Mouse (Mus musculus) heart, embryonic 10.5 days (tissue): Measurements from ENCODE around the gene 4931409K22Rik. TPM values are rescaled to one million over a fixed set of nuclear protein-coding genes. Genes with fewer than 3 reads are reported as not detected.

ENCODE experiments used
- DNase-seq: peaks from one replicate; pipeline ENCODE4 v3.0.0-alpha.2; 2017; ENCODE audit warnings: low spot score
- H3K27ac ChIP-seq: fragments of 300-500 bp; sonication (generic); 2 replicates; pipeline ENCODE4 v1.5.1; 2016; ENCODE audit warnings: mild to moderate bottlenecking
- H3K27me3 ChIP-seq: fragments of 300-500 bp; sonication (generic); 2 replicates; pipeline ENCODE4 v1.6.1; 2016; ENCODE audit warnings: mild to moderate bottlenecking; ENCODE audit not compliant: poor library complexity, insufficient read depth, severe bottlenecking
- H3K36me3 ChIP-seq: fragments of 300-500 bp; sonication (generic); 2 replicates; pipeline ENCODE4 v1.6.1; 2016; ENCODE audit warnings: mild to moderate bottlenecking, moderate library complexity
- H3K4me1 ChIP-seq: fragments of 300-500 bp; sonication (generic); 2 replicates; pipeline ENCODE4 v1.6.1; 2016; ENCODE audit warnings: mild to moderate bottlenecking
- H3K4me3 ChIP-seq: fragments of 300-500 bp; sonication (generic); 2 replicates; pipeline ENCODE4 v1.5.1; 2016; ENCODE audit warnings: mild to moderate bottlenecking, moderate library complexity
- H3K9me3 ChIP-seq: fragments of 300-500 bp; sonication (generic); 2 replicates; pipeline ENCODE4 v1.6.1; 2016; ENCODE audit warnings: mild to moderate bottlenecking, moderate library complexity
- WGBS: fragments of 180-500 bp; shearing (Covaris S2); methylation state at CpG from one replicate; pipeline ENCODE4 v1.1.7; 2016; 5-methylcytosine and 5-hydroxymethylcytosine counted together
- polyA plus RNA-seq: library from polyadenylated mRNA; unstranded; fragments of >200 nt; fragmentation: Nextera tagmentation; extraction: Ambion mirVana; gene quantifications from 2 replicates; pipeline ENCODE4 v1.2.1, GENCODE M21; 2016

Gene 4931409K22Rik
- polyA plus RNA-seq: 0.06 and 0.09 TPM in 2 replicates

- 65% methylated on average over 2 of the region's 2 CpGs for WGBS
- Histone ChIP-seq H3K4me1 (peaks cover 2% of the 10 kb centered on the region), H3K36me3 (no peaks in the 10 kb centered on the region)
These were observed at the start of gene 4931409K22Rik for GRCm38 (mm10) chr5:24556709-24557108. TSS of gene 4931409K22Rik (minus strand) at chr5:24556809.

GRCm38 (mm10) chr5:24605980-24606665 is 49.5 kb upstream of the 4931409K22Rik start:
- H3K4me3 ChIP-seq: peak overlapping the region; percentile 83
- WGBS: 29% methylated on average over 14 of the region's 14 CpGs
- peak overlapping the region; percentile 99 for H3K27ac ChIP-seq
- no peaks in the 10 kb centered on the region for H3K36me3 ChIP-seq
- DNase-seq: no peak
- peaks cover 4% of the 10 kb centered on the region; the same call in 1 of the 2 replicates for H3K27me3 ChIP-seq
- H3K4me1 ChIP-seq: peaks cover 85% of the 10 kb centered on the region
- H3K9me3 ChIP-seq: no peaks in the 10 kb centered on the region

More at GRCm38 (mm10) chr5:24556709-24557108, at the start of gene 4931409K22Rik:
- no peak for DNase-seq
- Histone ChIP-seq H3K9me3 (no peaks in the 10 kb centered on the region), H3K4me3 (no peak within 1 kb of the TSS), H3K27me3 (peaks cover 18% of the 10 kb centered on the region), H3K27ac (no peak within 1 kb of the TSS)

- peaks cover 9% of the 10 kb centered on the region; the same call in 1 of the 2 replicates for H3K27me3 ChIP-seq
- no peaks in the 10 kb centered on the region for H3K36me3 ChIP-seq
- no peaks in the 10 kb centered on the region for H3K9me3 ChIP-seq
- peak overlapping the region; percentile 83 for H3K4me3 ChIP-seq
- peaks cover 91% of the 10 kb centered on the region for H3K4me1 ChIP-seq
- DNase-seq: no peak
- peak overlapping the region; percentile 99 for H3K27ac ChIP-seq
- 15% methylated on average over 6 of the region's 6 CpGs for WGBS
These were observed 48.8 kb upstream of the 4931409K22Rik start for GRCm38 (mm10) chr5:24605321-24605979.

DNA sequence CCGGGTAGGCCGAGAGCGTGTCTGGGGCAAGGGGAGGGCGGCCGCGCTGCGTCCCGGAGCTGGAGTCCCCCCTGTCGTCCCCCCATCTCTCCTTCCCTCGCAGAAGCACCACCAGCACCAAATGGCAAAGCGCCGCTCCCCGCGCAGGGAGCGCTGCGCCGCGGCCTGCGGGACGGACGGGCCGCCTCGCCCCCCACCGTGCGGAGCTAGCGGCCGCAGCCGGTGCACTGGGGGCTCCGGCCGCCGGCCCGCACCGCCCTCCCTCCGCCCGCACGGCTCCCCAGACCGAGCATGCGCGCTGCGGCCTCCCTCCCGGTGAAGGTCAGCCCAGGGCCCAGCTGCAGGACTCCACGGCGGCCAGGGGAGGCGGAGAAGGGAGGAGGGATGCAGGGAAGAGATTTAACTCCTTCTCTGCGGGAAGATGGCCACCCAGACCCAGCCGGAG is 48.1 kb upstream of the 4931409K22Rik start:
- Histone ChIP-seq H3K27me3 (peaks cover 15% of the 10 kb centered on the region; the same call in 1 of the 2 replicates), H3K9me3 (no peaks in the 10 kb centered on the region), H3K4me1 (peaks cover 94% of the 10 kb centered on the region), H3K36me3 (no peaks in the 10 kb centered on the region), H3K27ac (peak overlapping the region; percentile 99), H3K4me3 (peak overlapping the region; percentile 83)
- peak; percentile 93 for DNase-seq
- under 1% methylated on average over 46 of the region's 46 CpGs for WGBS

- H3K27ac ChIP-seq: peak overlapping the region; percentile 99
- H3K4me1 ChIP-seq: peaks cover 94% of the 10 kb centered on the region
- H3K36me3 ChIP-seq: no peaks in the 10 kb centered on the region
- peak overlapping the region; percentile 83 for H3K4me3 ChIP-seq
- peaks cover 20% of the 10 kb centered on the region; the same call in 1 of the 2 replicates for H3K27me3 ChIP-seq
- no peaks in the 10 kb centered on the region for H3K9me3 ChIP-seq
- WGBS: 13% methylated on average over 12 of the region's 12 CpGs
- no peak for DNase-seq
These were observed 47.6 kb upstream of the 4931409K22Rik start for GRCm38 (mm10) chr5:24604080-24604655.

DNA sequence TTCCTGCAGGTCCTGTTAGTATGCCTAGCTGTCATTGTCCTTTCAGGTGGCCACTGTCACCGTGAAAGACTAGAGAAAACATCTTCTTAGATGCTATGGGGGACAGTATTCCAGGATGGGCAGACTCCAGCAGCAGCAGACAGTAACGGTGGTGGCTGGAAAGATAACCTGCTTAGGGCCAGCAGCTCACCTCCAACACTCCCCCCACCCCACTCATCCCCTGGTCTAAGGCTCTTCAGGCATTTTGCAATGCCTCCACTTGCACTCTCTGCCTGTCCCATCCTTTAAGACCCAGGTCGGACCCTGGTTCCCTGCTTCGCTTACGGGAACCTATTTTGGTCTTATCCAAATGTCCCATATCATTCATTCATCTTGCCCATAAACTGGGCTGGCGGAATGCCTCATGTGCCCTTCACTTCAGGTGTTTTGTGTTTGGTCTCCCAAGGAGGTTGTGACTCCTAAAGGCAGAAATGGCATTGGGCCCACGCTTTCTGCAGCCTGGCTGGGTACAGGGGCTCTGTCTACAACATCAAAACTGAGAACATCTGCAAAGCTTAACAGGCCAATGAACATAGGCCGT is 46.9 kb upstream of the 4931409K22Rik start:
- H3K27me3 ChIP-seq: peaks cover 26% of the 10 kb centered on the region; the same call in 1 of the 2 replicates
- WGBS: 49% methylated on average over 8 of the region's 8 CpGs
- peak overlapping the region; percentile 83 for H3K4me3 ChIP-seq
- H3K4me1 ChIP-seq: peaks cover 94% of the 10 kb centered on the region
- H3K27ac ChIP-seq: peak overlapping the region; percentile 99
- DNase-seq: no peak
- no peaks in the 10 kb centered on the region for H3K36me3 ChIP-seq
- H3K9me3 ChIP-seq: no peaks in the 10 kb centered on the region

DNA sequence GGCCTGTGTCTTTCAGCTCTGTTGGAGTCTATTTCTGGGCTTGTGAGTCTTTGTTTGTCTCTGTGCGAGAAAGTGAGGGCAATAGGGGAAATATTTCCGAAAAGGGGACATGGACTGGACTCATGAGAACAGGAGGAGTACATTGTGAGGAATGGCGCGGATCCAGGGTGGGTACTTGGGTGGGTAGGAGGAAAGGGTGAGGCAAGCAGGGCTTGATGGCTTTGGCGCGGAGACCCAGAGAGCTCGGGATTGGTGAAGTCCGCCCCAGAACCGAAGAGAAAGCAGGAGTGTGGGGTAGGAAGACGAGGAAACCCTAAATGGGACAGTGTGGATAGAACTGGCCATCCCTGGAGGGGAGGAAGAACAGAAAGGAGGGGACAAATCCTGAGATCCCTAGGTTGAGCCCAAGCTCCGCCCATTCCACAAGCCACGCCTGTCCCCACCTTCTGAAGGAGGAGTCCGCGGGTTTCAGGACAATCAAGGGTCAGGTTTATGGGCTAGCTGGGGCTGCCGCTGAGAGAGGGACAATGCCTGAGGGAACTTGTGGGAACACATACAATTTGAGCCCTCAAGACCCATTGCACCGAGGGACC is 46.2 kb upstream of the 4931409K22Rik start:
- Histone ChIP-seq H3K27me3 (peaks cover 29% of the 10 kb centered on the region; the same call in 1 of the 2 replicates), H3K27ac (peak overlapping the region; percentile 99), H3K4me3 (peak overlapping the region; percentile 83), H3K36me3 (no peaks in the 10 kb centered on the region), H3K9me3 (no peaks in the 10 kb centered on the region), H3K4me1 (peaks cover 94% of the 10 kb centered on the region)
- peak; percentile 87 for DNase-seq
- WGBS: under 1% methylated on average over 16 of the region's 16 CpGs

DNA sequence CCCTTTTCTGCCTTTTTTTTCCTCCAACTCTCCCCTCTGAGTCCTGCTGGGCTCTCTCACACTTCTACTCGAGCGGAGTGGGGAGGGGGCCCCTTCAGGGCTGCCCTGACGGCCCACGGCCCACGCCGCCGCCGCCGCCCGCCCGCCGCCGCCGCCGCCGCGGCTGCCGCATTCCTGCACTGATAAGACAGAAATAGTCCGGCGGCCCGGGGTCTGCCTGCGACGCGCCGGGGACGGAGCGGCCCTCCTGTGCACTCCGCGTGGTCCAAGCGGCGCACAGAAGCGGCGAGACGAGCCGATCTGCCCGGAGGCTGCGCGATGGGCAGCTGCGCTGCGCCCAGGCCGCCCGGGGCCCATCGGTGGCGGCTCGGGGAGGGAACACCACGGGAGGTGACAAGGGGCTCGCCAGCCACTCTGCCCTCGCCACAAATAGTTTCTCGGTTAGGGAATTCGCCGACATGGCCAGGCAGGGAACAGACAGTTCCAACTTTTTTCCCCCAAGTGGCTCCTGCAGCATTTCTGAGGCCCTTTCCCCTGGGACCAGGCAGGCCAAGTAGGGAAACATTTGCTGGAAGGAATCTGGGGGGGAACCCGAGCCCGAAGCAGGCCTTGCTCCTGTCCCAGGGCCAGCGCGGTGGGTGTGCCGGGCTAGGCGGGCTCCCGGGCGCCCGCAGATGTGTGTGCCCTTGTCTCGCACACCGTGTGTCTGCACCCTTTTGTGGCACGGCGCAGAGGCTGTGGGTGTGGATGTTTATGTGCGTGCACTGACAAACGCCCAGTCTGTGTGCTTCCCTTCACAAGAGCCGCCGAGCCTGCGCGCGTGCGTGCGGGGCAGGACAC is 45.5 kb upstream of the 4931409K22Rik start:
- 0 out of 2 replicates have a peak, but pooled peaks cover under 1% of the 10 kb centered on the region for H3K36me3 ChIP-seq
- H3K4me1 ChIP-seq: peaks cover 92% of the 10 kb centered on the region
- H3K9me3 ChIP-seq: no peaks in the 10 kb centered on the region
- under 1% methylated on average over 62 of the region's 73 CpGs for WGBS
- peak overlapping the region; percentile 83 for H3K4me3 ChIP-seq
- peak overlapping the region; percentile 99 for H3K27ac ChIP-seq
- peaks cover 29% of the 10 kb centered on the region; the same call in 1 of the 2 replicates for H3K27me3 ChIP-seq
- no peak for DNase-seq

- peak overlapping the region; percentile 83 for H3K4me3 ChIP-seq
- H3K27ac ChIP-seq: peak overlapping the region; percentile 99
- peaks cover 29% of the 10 kb centered on the region; the same call in 1 of the 2 replicates for H3K27me3 ChIP-seq
- H3K9me3 ChIP-seq: no peaks in the 10 kb centered on the region
- peaks cover 8% of the 10 kb centered on the region; the same call in 1 of the 2 replicates for H3K36me3 ChIP-seq
- peaks cover 92% of the 10 kb centered on the region for H3K4me1 ChIP-seq
- WGBS: under 1% methylated on average over 33 of the region's 33 CpGs
- DNase-seq: no peak
These were observed 44.6 kb upstream of the 4931409K22Rik start for GRCm38 (mm10) chr5:24601071-24601835.

- H3K36me3 ChIP-seq: peaks cover 18% of the 10 kb centered on the region
- peak overlapping the region; percentile 99 for H3K27ac ChIP-seq
- peak overlapping the region; percentile 83 for H3K4me3 ChIP-seq
- peaks cover 29% of the 10 kb centered on the region; the same call in 1 of the 2 replicates for H3K27me3 ChIP-seq
- WGBS: 48% methylated on average over 2 of the region's 2 CpGs
- DNase-seq: no peak
- no peaks in the 10 kb centered on the region for H3K9me3 ChIP-seq
- H3K4me1 ChIP-seq: peaks cover 83% of the 10 kb centered on the region
These were observed 43.6 kb upstream of the 4931409K22Rik start for GRCm38 (mm10) chr5:24600236-24600635.

- Histone ChIP-seq H3K36me3 (peaks cover 29% of the 10 kb centered on the region), H3K4me3 (peak overlapping the region; percentile 68), H3K4me1 (peaks cover 74% of the 10 kb centered on the region), H3K27ac (peak overlapping the region; percentile 86), H3K9me3 (no peaks in the 10 kb centered on the region), H3K27me3 (peaks cover 29% of the 10 kb centered on the region; the same call in 1 of the 2 replicates)
- DNase-seq: no peak
- 11% methylated on average over 8 of the region's 8 CpGs for WGBS
These were observed 42.5 kb upstream of the 4931409K22Rik start for GRCm38 (mm10) chr5:24599137-24599536.
